Mouse (Mus musculus) cortical plate, adult 2 months (tissue): ENCODE results near the gene Spi1.

ENCODE experiments used
- CTCF ChIP-seq: fragments of 200-500 bp; IDR thresholded peaks from 2 replicates; pipeline ENCODE4 v1.5.1; 2011; ENCODE audit warnings: mild to moderate bottlenecking, control low read depth, low read length; ENCODE audit not compliant: insufficient read depth; ENCODE audit errors: extremely low read depth
- POLR2A ChIP-seq: fragments of 200-500 bp; IDR thresholded peaks from 2 replicates; pipeline ENCODE4 v1.6.1; 2011; ENCODE audit warnings: mild to moderate bottlenecking, low read length, control low read depth; ENCODE audit not compliant: insufficient read depth; ENCODE audit errors: extremely low read depth

- TF ChIP-seq POLR2A: no peak; the same call in 1 of the 2 replicates
- TF ChIP-seq CTCF: peak; percentile 87
These were observed 21.4 kb upstream of the Spi1 start for GRCm38 (mm10) chr2:91060544-91061355.
